Mouse (Mus musculus): ENCODE results near the gene Sbk1. TPM values are rescaled to one million over a fixed set of nuclear protein-coding genes. Genes with fewer than 3 reads are reported as not detected.
A peak's percentile ranks its signal among the peaks of the same experiment; 100 is the strongest.
"Not testable (repeated sequence)": the region's sequence is repeated elsewhere in the genome, so short reads cannot be mapped to it uniquely, and the experiment has no call there.

The Sbk1 gene
- polyA plus RNA-seq, 1 experiment from 2014 or later: 28.7 TPM

DNA sequence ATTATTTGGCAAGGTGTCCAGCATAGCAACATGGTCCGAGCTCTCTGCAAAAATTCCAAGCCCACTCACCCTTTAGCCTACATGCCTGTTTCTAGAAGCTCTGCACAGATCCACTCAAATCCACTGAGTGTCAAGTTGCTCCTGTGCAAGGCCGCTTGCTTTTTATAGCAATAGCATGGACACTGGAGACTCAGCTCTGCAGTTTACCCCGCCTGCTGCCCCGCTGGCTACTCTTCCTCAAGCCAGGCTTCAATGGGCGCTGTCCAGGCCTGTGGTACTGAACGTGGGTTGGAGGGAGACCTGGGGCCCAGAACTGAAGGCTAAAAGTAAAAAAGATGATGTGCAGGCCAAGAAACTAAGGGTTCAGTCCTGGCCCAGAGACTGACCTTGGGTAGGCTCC is 8.3 kb downstream of the Sbk1 start:
- WGBS: 54% methylated on average over 6 of the region's 6 CpGs
- no peak for ATAC-seq (ENCODE audit: borderline replicate concordance, extremely low read depth, low FRiP score, low TSS enrichment)
- no peak overlapping the region for H3K27ac ChIP-seq
- H3K4me3 ChIP-seq: no peak overlapping the region
- no peaks in the 10 kb centered on the region for H3K9me3 ChIP-seq
- H3K9ac ChIP-seq: no peak overlapping the region
- no peaks in the 10 kb centered on the region for H3K27me3 ChIP-seq
- no peak overlapping the region for H3K4me2 ChIP-seq
- H3K36me3 ChIP-seq: peaks cover 10% of the 10 kb centered on the region; the same call in 1 of the 2 replicates
- peaks cover 19% of the 10 kb centered on the region for H3K4me1 ChIP-seq

GRCm38 (mm10) chr7:126281876-126282682 is 9.7 kb downstream of the Sbk1 start:
- Histone ChIP-seq H3K4me2 (no peak overlapping the region), H3K9ac (no peak overlapping the region), H3K27me3 (no peaks in the 10 kb centered on the region), H3K4me3 (no peak overlapping the region), H3K4me1 (peaks cover 16% of the 10 kb centered on the region), H3K9me3 (no peaks in the 10 kb centered on the region), H3K36me3 (peaks cover 10% of the 10 kb centered on the region; the same call in 1 of the 2 replicates), H3K27ac (no peak overlapping the region)
- no peak for ATAC-seq (ENCODE audit: borderline replicate concordance, extremely low read depth, low FRiP score, low TSS enrichment)
- 77% methylated on average over 16 of the region's 16 CpGs for WGBS

- H3K4me2 ChIP-seq; H3K9ac ChIP-seq; H3K9me3 ChIP-seq; H3K27ac ChIP-seq; H3K4me3 ChIP-seq; H3K36me3 ChIP-seq; H3K27me3 ChIP-seq; ATAC-seq (ENCODE audit: borderline replicate concordance, extremely low read depth, low FRiP score, low TSS enrichment): not testable (repeated sequence)
- peaks cover 16% of the 10 kb centered on the region for H3K4me1 ChIP-seq
- WGBS: 71% methylated on average over 8 of the region's 8 CpGs
Observed at GRCm38 (mm10) chr7:126282683-126282990, 10.2 kb downstream of the Sbk1 start.

DNA sequence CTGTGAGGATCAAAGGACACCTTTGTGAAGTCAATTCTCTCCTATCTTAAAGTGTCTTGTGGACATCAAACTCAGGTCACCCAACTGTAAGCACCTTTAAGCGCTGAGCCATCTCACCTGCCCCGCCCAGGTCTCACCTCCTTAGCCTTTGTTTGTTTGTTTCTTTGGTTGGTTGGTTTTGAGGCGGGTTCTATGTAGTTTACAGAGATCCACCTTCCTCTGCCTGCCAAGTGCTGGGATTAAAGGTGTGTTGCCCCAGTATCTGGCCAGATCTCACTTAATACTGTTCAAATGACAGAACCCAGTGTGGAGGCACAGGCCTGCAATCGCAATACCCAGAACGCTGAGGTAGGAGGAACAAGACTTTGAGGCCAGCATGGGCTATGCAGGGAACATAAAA is 11.6 kb downstream of the Sbk1 start:
- no peak overlapping the region for H3K4me3 ChIP-seq
- peaks cover 20% of the 10 kb centered on the region for H3K4me1 ChIP-seq
- no peak overlapping the region for H3K9ac ChIP-seq
- 79% methylated on average over 5 of the region's 5 CpGs for WGBS
- no peak for ATAC-seq (ENCODE audit: borderline replicate concordance, extremely low read depth, low FRiP score, low TSS enrichment)
- no peaks in the 10 kb centered on the region for H3K9me3 ChIP-seq
- H3K4me2 ChIP-seq: no peak overlapping the region
- no peaks in the 10 kb centered on the region for H3K27me3 ChIP-seq
- peaks cover 10% of the 10 kb centered on the region; the same call in 1 of the 2 replicates for H3K36me3 ChIP-seq
- H3K27ac ChIP-seq: no peak overlapping the region

DNA sequence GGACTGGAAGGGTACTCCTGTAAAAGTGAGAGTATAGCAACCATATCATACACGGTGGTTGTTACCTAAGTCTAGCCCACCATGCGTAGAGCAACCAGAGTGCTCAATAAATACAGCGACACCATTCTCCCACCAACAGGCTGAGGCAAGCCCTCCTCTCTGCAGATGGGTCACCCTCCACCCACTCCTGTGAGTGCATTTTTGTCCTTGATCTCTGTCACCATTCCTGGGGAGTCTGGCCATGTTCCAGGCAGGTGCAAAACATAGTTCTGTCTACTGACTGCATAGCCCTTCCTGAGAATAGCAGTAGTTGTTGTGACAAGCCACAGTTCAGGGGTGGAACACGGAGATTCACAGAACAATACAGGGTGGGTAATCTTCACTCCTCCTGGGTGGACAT is 12.0 kb downstream of the Sbk1 start:
- peaks cover 10% of the 10 kb centered on the region; the same call in 1 of the 2 replicates for H3K36me3 ChIP-seq
- WGBS: 76% methylated on average over 4 of the region's 4 CpGs
- no peaks in the 10 kb centered on the region for H3K9me3 ChIP-seq
- H3K9ac ChIP-seq: no peak overlapping the region
- peaks cover 20% of the 10 kb centered on the region for H3K4me1 ChIP-seq
- H3K4me2 ChIP-seq: no peak overlapping the region
- no peak overlapping the region for H3K27ac ChIP-seq
- no peaks in the 10 kb centered on the region for H3K27me3 ChIP-seq
- H3K4me3 ChIP-seq: no peak overlapping the region
- ATAC-seq (ENCODE audit: borderline replicate concordance, extremely low read depth, low FRiP score, low TSS enrichment): no peak

- no peak overlapping the region for H3K27ac ChIP-seq
- peaks cover 10% of the 10 kb centered on the region; the same call in 1 of the 2 replicates for H3K36me3 ChIP-seq
- 47% methylated on average over 4 of the region's 4 CpGs for WGBS
- no peak for ATAC-seq (ENCODE audit: borderline replicate concordance, extremely low read depth, low FRiP score, low TSS enrichment)
- H3K27me3 ChIP-seq: no peaks in the 10 kb centered on the region
- H3K4me3 ChIP-seq: no peak overlapping the region
- no peaks in the 10 kb centered on the region for H3K9me3 ChIP-seq
- no peak overlapping the region for H3K9ac ChIP-seq
- no peak overlapping the region for H3K4me2 ChIP-seq
- peaks cover 20% of the 10 kb centered on the region for H3K4me1 ChIP-seq
Observed at GRCm38 (mm10) chr7:126284865-126285264, 12.4 kb downstream of the Sbk1 start.

- no peaks in the 10 kb centered on the region for H3K9me3 ChIP-seq
- ATAC-seq (ENCODE audit: borderline replicate concordance, extremely low read depth, low FRiP score, low TSS enrichment): no peak; the same call in 1 of the 2 replicates
- WGBS: 70% methylated on average over 12 of the region's 12 CpGs
- peaks cover 10% of the 10 kb centered on the region; the same call in 1 of the 2 replicates for H3K36me3 ChIP-seq
- no peak overlapping the region for H3K4me3 ChIP-seq
- peaks cover 20% of the 10 kb centered on the region for H3K4me1 ChIP-seq
- no peak overlapping the region for H3K4me2 ChIP-seq
- no peak overlapping the region for H3K27ac ChIP-seq
- no peaks in the 10 kb centered on the region for H3K27me3 ChIP-seq
- no peak overlapping the region for H3K9ac ChIP-seq
Observed at GRCm38 (mm10) chr7:126285293-126286211, 13.1 kb downstream of the Sbk1 start.

- no peaks in the 10 kb centered on the region for H3K9me3 ChIP-seq
- no peak overlapping the region for H3K4me2 ChIP-seq
- ATAC-seq (ENCODE audit: borderline replicate concordance, extremely low read depth, low FRiP score, low TSS enrichment): no peak
- no peak overlapping the region for H3K9ac ChIP-seq
- peaks cover 20% of the 10 kb centered on the region for H3K4me1 ChIP-seq
- H3K27ac ChIP-seq: no peak overlapping the region
- H3K4me3 ChIP-seq: no peak overlapping the region
- peaks cover 16% of the 10 kb centered on the region for H3K36me3 ChIP-seq
- WGBS: 80% methylated on average over 2 of the region's 2 CpGs
- no peaks in the 10 kb centered on the region for H3K27me3 ChIP-seq
Observed at GRCm38 (mm10) chr7:126286311-126286710, 13.9 kb downstream of the Sbk1 start.

DNA sequence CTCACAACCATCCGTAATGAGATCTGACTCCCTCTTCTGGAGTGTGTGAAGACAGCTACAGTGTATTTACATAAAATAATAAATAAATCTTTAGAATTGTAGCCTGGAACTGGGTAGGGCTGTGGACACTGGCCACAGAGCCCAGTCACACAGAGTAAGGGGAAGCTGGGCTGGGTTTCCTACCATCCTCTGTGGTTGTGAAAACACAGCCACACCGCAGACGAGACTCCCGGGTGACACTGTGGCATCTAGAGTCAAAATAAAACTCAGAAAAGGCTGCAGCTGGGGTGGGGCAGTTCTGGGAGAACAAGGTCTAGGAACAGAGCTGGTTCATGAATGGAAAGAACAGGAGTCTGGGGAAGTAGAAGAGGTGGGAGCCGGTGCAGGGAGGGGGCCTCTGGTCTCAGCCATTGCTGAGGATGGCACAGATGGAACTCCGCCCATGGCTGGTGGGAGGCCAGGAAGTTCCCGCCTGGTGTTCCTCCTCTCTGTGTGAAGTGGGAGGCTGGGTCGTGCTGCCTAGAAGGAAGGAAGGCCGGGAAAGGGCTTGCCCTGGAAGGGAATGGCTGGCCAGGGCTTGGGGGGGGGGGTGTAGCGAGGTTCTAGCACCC is 15.2 kb downstream of the Sbk1 start:
- H3K4me2 ChIP-seq: no peak overlapping the region
- ATAC-seq (ENCODE audit: borderline replicate concordance, extremely low read depth, low FRiP score, low TSS enrichment): peak; percentile 20; the same call in 1 of the 2 replicates
- WGBS: 60% methylated on average over 10 of the region's 10 CpGs
- no peaks in the 10 kb centered on the region for H3K9me3 ChIP-seq
- H3K9ac ChIP-seq: no peak overlapping the region
- peaks cover 19% of the 10 kb centered on the region for H3K36me3 ChIP-seq
- H3K27ac ChIP-seq: no peak overlapping the region
- no peak overlapping the region for H3K4me3 ChIP-seq
- H3K4me1 ChIP-seq: peaks cover 20% of the 10 kb centered on the region
- no peaks in the 10 kb centered on the region for H3K27me3 ChIP-seq

DNA sequence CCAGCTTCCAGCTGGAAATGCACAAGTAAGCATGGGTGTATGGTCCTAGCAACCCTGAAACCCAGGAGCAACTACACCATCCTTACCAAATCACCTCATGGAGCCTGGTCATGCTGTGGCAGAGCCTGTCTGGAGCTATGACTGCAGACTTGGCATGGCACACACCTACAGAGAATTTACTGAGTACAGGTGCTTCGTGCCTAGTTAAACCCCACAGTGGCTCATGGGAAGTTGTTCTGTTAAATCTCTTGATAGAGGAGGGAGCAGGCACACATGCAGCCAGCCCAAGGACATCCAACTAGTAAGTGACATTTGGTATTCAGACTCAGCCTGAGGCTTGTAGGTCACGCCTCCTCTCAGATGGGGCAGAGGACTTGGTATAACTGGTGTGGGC is 15.7 kb downstream of the Sbk1 start:
- H3K36me3 ChIP-seq: peaks cover 24% of the 10 kb centered on the region
- no peak overlapping the region for H3K4me3 ChIP-seq
- H3K4me1 ChIP-seq: peaks cover 20% of the 10 kb centered on the region
- no peaks in the 10 kb centered on the region for H3K9me3 ChIP-seq
- no peaks in the 10 kb centered on the region for H3K27me3 ChIP-seq
- no peak overlapping the region for H3K4me2 ChIP-seq
- H3K9ac ChIP-seq: no peak overlapping the region
- no peak overlapping the region for H3K27ac ChIP-seq
- 82% methylated on average over 2 of the region's 2 CpGs for WGBS
- ATAC-seq (ENCODE audit: borderline replicate concordance, extremely low read depth, low FRiP score, low TSS enrichment): no peak

DNA sequence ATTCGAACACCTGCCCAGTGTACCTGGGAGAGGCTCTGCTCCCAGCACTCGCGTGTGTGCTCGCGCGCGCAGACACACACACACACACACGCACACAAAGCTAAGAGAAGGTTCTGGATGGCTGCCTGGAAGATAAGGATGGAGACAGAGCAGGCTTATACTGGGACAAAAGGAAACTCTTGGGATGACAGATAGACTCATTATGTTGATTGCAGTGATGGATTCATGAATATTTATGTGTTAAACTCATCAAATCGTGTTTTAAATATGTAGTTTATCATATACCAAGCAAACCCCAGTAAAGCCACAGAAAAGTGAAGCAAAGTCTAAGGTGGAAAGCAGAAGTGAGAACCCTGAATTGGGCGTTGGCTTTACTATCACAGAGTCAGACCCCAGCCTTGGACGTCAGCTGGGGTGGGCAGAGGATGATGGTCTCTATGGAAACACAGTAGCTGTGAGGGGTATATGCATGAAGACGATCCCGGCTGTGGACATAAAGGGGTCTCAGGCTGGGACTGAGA is 16.2 kb downstream of the Sbk1 start:
- Histone ChIP-seq H3K4me2 (no peak overlapping the region), H3K9ac (no peak overlapping the region), H3K36me3 (peaks cover 28% of the 10 kb centered on the region), H3K27ac (no peak overlapping the region), H3K27me3 (no peaks in the 10 kb centered on the region), H3K4me3 (no peak overlapping the region), H3K4me1 (peaks cover 20% of the 10 kb centered on the region), H3K9me3 (no peaks in the 10 kb centered on the region)
- ATAC-seq (ENCODE audit: borderline replicate concordance, extremely low read depth, low FRiP score, low TSS enrichment): no peak
- WGBS: 78% methylated on average over 13 of the region's 13 CpGs

Measured in lung, embryonic 15.5 days (tissue).